Mouse (Mus musculus) frontal cortex, postnatal 25 days (tissue): ENCODE measurements around the gene Icosl.
"Not testable (repeated sequence)": the region's sequence is repeated elsewhere in the genome, so short reads cannot be mapped to it uniquely, and the experiment has no call there.

Experiments
- DNase-seq, 2 experiments: peaks; one replicate each; pipeline ENCODE4 v3.0.0; 2022; ENCODE audit warnings: low spot score in 2 of 2

Icosl gene

DNA sequence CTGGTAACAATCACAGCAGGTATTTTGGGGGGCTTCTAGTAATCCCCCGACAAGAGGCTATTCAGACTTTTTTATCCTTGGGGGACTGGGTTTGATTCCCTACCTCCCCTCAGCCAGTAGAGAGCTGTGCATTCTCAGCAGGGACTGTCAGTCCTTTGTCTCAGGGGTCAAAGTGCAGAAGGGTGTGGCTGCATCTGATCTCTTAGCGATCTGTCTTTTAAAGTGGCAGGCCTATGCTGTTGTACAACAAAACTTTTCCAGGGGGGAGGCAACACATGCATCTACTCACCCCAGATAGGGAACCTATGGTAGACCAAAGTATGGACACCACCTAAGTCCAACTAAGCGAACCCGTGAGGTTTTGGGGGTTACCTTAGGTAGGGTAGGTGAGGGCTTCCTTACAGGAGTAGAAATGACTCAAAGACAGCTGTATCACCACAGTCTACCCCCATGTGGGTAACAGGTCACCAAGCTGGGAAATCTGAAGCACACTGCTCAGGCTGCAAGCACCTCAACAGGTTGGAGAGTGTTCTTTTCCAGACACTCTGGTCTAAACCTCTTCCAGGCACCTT is 45.5 kb downstream of the Icosl start:
- no peak for DNase-seq

DNA sequence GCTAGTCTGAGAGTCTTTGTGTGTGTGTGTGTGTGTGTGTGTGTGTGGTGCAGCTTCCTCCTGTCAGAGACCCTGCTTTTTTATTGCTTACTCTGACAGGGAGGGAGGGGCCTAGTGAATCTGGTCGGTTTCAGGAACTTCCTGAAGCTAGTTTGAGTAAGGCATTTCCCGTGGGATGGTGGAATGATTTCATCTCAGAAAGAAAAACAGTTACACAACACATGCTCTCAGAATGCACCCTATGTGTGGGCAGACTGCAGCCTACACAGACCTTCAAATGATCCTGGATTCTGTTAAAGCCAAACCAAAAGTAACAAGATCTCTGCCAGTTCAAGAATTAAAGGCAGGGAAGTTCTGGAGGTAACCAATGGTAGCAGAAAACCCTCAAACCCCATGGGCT is 46.1 kb downstream of the Icosl start:
- no peak for DNase-seq

DNA sequence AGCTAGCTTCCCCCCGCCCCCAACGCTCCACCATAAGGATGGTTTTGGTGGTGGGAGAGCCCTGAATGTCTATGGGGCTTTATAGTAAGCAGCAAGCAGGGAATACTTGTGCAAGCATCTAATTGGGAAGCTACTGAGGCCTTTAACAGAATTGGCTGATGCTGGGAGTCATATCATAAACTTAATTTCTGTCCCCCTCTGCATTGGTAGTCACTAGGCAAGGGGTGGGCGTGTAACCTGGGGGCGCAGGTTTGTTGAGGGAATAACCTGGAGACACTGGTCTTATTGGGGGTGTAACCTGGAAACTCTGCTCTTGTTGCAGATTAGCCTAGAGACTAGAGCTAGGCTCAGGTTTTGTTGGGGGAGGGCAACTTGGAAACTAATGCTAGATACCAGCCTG is 50.3 kb downstream of the Icosl start:
- no peak for DNase-seq

DNA sequence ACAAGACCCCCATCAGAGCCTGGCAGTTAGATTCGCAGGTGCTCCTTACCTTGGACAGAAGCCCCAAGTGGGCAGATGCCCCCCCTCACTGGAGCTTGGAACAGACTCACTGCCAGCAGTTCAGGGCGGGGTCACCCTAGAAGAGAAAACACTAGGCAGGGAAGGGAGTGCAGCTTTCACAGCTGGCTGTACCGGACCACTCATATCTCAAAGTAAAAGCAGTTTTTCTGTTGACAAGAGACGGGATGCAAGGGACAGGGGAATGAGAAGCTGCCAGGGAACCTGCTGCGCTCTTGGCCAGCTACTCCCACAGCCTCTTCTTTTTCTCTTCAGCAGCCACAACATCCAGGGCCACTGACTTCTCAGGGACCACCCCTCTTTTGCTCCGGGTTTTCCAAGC is 55.0 kb downstream of the Icosl start:
- not testable (repeated sequence) for DNase-seq

DNA sequence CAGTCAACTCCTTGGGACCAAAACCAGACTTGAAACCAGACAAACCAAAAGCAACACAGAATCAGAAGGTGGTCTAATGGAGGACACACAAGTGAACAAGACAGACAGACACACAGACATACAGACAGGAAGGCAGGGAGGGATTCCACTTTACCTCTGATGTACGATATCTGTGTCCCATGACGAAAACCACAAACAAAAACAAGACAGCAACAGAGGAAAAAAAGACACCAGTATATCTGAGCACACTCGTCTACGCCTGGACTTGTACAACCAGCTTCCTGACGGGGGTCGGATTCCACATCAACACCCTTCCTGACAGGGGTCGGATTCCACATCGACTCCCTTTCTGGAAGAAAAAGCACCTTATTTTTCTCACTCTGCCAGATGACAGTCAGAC is 56.0 kb downstream of the Icosl start:
- DNase-seq = not testable (repeated sequence)

DNA sequence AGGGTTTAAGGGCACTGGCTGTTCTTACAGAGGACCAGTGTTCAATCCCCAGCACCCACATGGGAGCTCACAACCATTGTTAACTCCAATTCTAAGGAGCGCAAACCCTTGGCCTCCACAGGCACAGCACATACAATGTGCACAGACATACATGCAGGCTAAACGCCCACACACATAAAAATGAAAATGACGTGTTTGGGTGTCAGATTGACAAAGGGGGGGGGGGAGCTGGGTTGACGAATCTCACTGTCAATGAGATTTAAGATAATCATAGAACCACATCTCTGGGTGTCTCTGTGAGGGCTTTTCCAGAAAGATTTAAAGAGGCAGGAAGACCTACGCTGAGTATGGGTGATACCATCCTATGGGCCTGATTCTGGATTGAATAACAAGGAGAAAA is 57.2 kb downstream of the Icosl start:
- DNase-seq = no peak

DNA sequence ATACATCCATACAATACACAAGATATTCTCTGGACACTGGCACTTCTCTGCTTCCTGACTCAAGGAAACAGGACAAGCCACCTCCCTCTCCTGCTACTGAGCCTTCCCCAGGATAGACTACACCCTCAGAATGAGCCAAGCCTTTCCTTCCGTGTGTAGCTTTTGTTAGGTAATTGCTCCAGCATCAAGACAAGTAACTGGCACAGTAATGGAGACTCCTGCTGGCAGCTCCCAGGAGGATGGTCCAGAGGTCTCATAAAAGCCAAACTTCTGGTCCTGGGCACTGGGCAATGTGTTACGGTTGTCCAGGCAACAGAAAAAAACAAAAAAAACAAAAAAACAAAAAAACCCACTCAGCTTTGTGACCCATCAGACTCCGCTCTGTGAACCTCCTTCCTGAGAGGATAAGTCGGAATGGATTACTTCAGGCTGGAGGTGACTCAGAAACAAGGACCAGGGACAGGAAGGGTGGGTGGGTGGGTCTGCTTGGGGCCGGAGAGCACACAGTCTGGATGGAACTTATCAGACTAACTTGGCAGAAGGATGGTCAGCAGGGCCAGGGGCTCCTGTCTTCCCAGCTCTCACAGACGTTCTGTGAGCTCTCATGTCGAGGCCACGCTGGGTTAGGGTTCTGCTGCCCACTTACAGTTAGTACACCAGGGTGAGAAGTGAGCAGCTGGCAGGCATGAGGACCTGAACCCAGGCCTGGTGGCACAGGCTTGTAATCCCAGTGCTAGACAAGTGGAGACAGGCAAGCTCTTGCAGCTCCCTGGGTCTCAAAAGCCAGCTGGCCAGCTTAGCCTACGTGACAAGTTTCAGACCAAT is 58.2 kb downstream of the Icosl start:
- no peak for DNase-seq

DNA sequence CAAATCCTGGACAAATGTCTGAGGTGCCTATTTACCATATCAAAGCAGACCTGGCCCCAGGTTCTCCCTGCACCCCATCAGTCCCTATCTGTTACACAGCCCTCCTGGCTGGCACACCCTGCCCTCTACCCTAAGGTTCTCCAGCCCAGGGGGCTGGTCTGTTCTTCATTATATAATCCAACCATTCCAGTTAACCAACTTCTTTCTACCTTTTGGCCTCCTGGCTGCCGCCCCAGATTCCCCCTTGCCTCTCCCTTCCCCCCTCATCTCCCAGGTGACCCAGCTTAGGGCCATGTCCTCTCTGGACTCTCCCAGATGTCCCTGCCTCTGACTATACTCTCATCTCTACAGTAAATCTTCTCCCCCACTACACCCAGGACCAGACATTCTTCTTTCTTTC is 58.8 kb downstream of the Icosl start:
- no peak for DNase-seq

DNA sequence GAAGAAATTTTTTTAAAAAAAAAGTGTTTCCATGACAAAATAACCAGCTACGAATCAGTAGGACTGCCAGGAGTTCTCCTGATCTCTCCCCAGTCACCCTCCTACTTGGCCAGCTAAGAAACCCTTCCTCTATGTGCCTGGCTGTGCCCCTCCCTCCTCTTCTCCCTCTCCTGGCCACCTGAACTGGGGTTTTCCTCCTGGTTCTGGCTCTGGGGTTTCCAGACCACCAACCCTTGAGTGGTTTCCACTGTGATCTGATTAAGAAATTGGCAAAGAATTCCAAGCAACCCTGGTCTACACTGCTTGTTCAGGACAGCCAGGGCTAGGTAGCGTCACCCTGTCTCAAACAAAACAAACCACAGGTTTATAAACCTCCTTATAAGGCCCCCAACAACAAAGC is 59.5 kb downstream of the Icosl start:
- no peak for DNase-seq

DNA sequence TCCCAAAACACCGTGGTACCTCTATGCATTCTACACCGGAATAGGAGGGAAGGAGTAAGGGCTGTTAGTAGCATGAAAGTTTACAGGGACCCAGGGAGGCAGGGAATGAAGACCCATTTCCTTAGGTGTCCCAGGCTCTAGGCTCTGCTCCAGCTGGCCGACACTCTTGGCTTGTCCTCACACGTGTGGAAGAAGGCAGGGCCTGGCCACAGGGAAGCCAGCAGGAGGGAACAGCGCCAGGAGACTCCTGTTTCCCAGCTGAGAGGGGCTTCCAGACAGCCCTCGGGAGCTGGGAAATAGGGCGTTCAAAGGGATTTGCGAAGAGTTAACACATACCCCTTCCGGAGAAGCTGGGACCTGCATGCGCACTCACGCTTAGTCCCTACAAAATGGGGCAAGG is 60.3 kb downstream of the Icosl start:
- DNase-seq = no peak

DNA sequence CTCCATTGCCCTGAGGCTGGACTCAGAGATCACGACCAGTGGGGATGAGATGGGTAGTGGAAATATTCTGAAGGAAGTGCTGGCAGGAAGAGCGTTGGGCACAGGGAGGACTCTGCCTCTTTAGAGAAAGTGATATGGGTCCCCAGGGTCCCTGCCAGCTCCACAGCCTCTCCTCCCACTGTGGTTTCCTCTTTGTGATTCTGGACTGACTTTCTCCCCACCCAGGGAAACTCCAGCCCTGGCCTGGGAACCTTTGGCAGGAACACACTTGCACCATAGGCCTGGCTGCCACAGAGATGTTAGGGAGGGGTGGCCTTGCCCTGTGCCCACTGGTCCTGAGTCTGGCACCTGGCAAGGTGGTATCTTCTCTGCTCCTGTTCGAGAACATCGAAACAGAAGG is 60.9 kb downstream of the Icosl start:
- DNase-seq = no peak
